Mouse (Mus musculus): ENCODE results near the gene Klf2. TPM values are rescaled to one million over a fixed set of nuclear protein-coding genes. Genes with fewer than 3 reads are reported as not detected.

The Klf2 gene
- polyA plus RNA-seq, 1 experiment from 2014 or later, result 6.9 TPM

- H3K4me3 ChIP-seq (ENCODE audit: low read depth, low read length), result no peak overlapping the region
- H3K9ac ChIP-seq (ENCODE audit: low read length), result no peak overlapping the region
- no peak overlapping the region for H3K27ac ChIP-seq (ENCODE audit: low read depth)
- no peaks in the 10 kb centered on the region for H3K27me3 ChIP-seq (replicated peaks; ENCODE audit: control insufficient read depth, insufficient read depth, low read length)
- ATAC-seq (replicated peaks; ENCODE audit: low FRiP score, low TSS enrichment, low read depth) (no peak), DNase-seq (ENCODE audit: low spot score) (no peak)
- 73% methylated on average over 7 of the region's 7 CpGs for WGBS
- no peaks in the 10 kb centered on the region for H3K9me3 ChIP-seq (ENCODE audit: control insufficient read depth, low read length)
- no peaks in the 10 kb centered on the region for H3K36me3 ChIP-seq (ENCODE audit: control insufficient read depth, insufficient read depth, low read length)
- no peaks in the 10 kb centered on the region for H3K4me1 ChIP-seq (replicated peaks; ENCODE audit: control insufficient read depth, insufficient read depth, low read length)
- H3K4me2 ChIP-seq (ENCODE audit: low read length), result no peak overlapping the region
These were observed 39.7 kb upstream of the Klf2 start for GRCm38 (mm10) chr8:72279151-72279550.

- no peak overlapping the region for H3K4me2 ChIP-seq (ENCODE audit: low read length)
- H3K27ac ChIP-seq (ENCODE audit: low read depth), result no peak overlapping the region
- H3K4me1 ChIP-seq (replicated peaks; ENCODE audit: control insufficient read depth, insufficient read depth, low read length), result no peaks in the 10 kb centered on the region
- no peaks in the 10 kb centered on the region for H3K9me3 ChIP-seq (ENCODE audit: control insufficient read depth, low read length)
- no peak for ATAC-seq (replicated peaks; ENCODE audit: low FRiP score, low TSS enrichment, low read depth)
- no peak for DNase-seq (ENCODE audit: low spot score)
- H3K27me3 ChIP-seq (replicated peaks; ENCODE audit: control insufficient read depth, insufficient read depth, low read length), result no peaks in the 10 kb centered on the region
- WGBS, result 36% methylated on average over 3 of the region's 3 CpGs
- H3K4me3 ChIP-seq (ENCODE audit: low read depth, low read length), result no peak overlapping the region
- no peaks in the 10 kb centered on the region for H3K36me3 ChIP-seq (ENCODE audit: control insufficient read depth, insufficient read depth, low read length)
- no peak overlapping the region for H3K9ac ChIP-seq (ENCODE audit: low read length)
These were observed 37.2 kb upstream of the Klf2 start for GRCm38 (mm10) chr8:72281634-72282033.

GRCm38 (mm10) chr8:72285285-72285684, 33.5 kb upstream of the Klf2 start:
- no peaks in the 10 kb centered on the region for H3K4me1 ChIP-seq (replicated peaks; ENCODE audit: control insufficient read depth, insufficient read depth, low read length)
- WGBS, result 52% methylated on average over 4 of the region's 4 CpGs
- DNase-seq (ENCODE audit: low spot score) (no peak), ATAC-seq (replicated peaks; ENCODE audit: low FRiP score, low TSS enrichment, low read depth) (no peak)
- no peaks in the 10 kb centered on the region for H3K27me3 ChIP-seq (replicated peaks; ENCODE audit: control insufficient read depth, insufficient read depth, low read length)
- no peak overlapping the region for H3K27ac ChIP-seq (ENCODE audit: low read depth)
- no peaks in the 10 kb centered on the region for H3K36me3 ChIP-seq (ENCODE audit: control insufficient read depth, insufficient read depth, low read length)
- no peak overlapping the region for H3K4me3 ChIP-seq (ENCODE audit: low read depth, low read length)
- no peak overlapping the region for H3K4me2 ChIP-seq (ENCODE audit: low read length)
- H3K9me3 ChIP-seq (ENCODE audit: control insufficient read depth, low read length), result no peaks in the 10 kb centered on the region
- no peak overlapping the region for H3K9ac ChIP-seq (ENCODE audit: low read length)

- H3K4me1 ChIP-seq (replicated peaks; ENCODE audit: control insufficient read depth, insufficient read depth, low read length), result no peaks in the 10 kb centered on the region
- ATAC-seq (replicated peaks; ENCODE audit: low FRiP score, low TSS enrichment, low read depth) (no peak), DNase-seq (ENCODE audit: low spot score) (no peak)
- no peak overlapping the region for H3K4me2 ChIP-seq (ENCODE audit: low read length)
- no peak overlapping the region for H3K27ac ChIP-seq (ENCODE audit: low read depth)
- no peaks in the 10 kb centered on the region for H3K9me3 ChIP-seq (ENCODE audit: control insufficient read depth, low read length)
- H3K36me3 ChIP-seq (ENCODE audit: control insufficient read depth, insufficient read depth, low read length), result no peaks in the 10 kb centered on the region
- no peak overlapping the region for H3K9ac ChIP-seq (ENCODE audit: low read length)
- no peaks in the 10 kb centered on the region for H3K27me3 ChIP-seq (replicated peaks; ENCODE audit: control insufficient read depth, insufficient read depth, low read length)
- no peak overlapping the region for H3K4me3 ChIP-seq (ENCODE audit: low read depth, low read length)
These were observed 29.8 kb upstream of the Klf2 start for GRCm38 (mm10) chr8:72289051-72289450.

GRCm38 (mm10) chr8:72291104-72291503, 27.7 kb upstream of the Klf2 start:
- no peak for DNase-seq (ENCODE audit: low spot score)
- peaks cover 7% of the 10 kb centered on the region; the same call in 1 of the 2 replicates for H3K4me1 ChIP-seq (replicated peaks; ENCODE audit: control insufficient read depth, insufficient read depth, low read length)
- H3K27me3 ChIP-seq (replicated peaks; ENCODE audit: control insufficient read depth, insufficient read depth, low read length), result no peaks in the 10 kb centered on the region
- H3K36me3 ChIP-seq (ENCODE audit: control insufficient read depth, insufficient read depth, low read length), result no peaks in the 10 kb centered on the region
- no peaks in the 10 kb centered on the region for H3K9me3 ChIP-seq (ENCODE audit: control insufficient read depth, low read length)
- ATAC-seq (replicated peaks; ENCODE audit: low FRiP score, low TSS enrichment, low read depth), result no peak
- no peak overlapping the region for H3K4me3 ChIP-seq (ENCODE audit: low read depth, low read length)
- H3K9ac ChIP-seq (ENCODE audit: low read length), result no peak overlapping the region
- no peak overlapping the region for H3K27ac ChIP-seq (ENCODE audit: low read depth)
- H3K4me2 ChIP-seq (ENCODE audit: low read length), result no peak overlapping the region
- 81% methylated on average over 2 of the region's 2 CpGs for WGBS

- Histone ChIP-seq H3K4me1 (replicated peaks; ENCODE audit: control insufficient read depth, insufficient read depth, low read length) (peaks cover 7% of the 10 kb centered on the region; the same call in 1 of the 2 replicates), H3K4me3 (ENCODE audit: low read depth, low read length) (no peak overlapping the region), H3K9me3 (ENCODE audit: control insufficient read depth, low read length) (no peaks in the 10 kb centered on the region), H3K9ac (ENCODE audit: low read length) (no peak overlapping the region), H3K27ac (ENCODE audit: low read depth) (no peak overlapping the region), H3K4me2 (ENCODE audit: low read length) (no peak overlapping the region), H3K36me3 (ENCODE audit: control insufficient read depth, insufficient read depth, low read length) (no peaks in the 10 kb centered on the region), H3K27me3 (replicated peaks; ENCODE audit: control insufficient read depth, insufficient read depth, low read length) (no peaks in the 10 kb centered on the region)
- no peak for DNase-seq (ENCODE audit: low spot score)
- ATAC-seq (replicated peaks; ENCODE audit: low FRiP score, low TSS enrichment, low read depth), result no peak
These were observed 25.5 kb upstream of the Klf2 start for GRCm38 (mm10) chr8:72293309-72293708.

- H3K9ac ChIP-seq (ENCODE audit: low read length), result no peak overlapping the region
- 77% methylated on average over 3 of the region's 3 CpGs for WGBS
- no peaks in the 10 kb centered on the region for H3K9me3 ChIP-seq (ENCODE audit: control insufficient read depth, low read length)
These were observed 23.7 kb upstream of the Klf2 start for GRCm38 (mm10) chr8:72295125-72295524.

GRCm38 (mm10) chr8:72295679-72296078, 23.2 kb upstream of the Klf2 start:
- Histone ChIP-seq H3K36me3 (ENCODE audit: control insufficient read depth, insufficient read depth, low read length) (no peaks in the 10 kb centered on the region), H3K4me1 (replicated peaks; ENCODE audit: control insufficient read depth, insufficient read depth, low read length) (peaks cover 7% of the 10 kb centered on the region; the same call in 1 of the 2 replicates), H3K27me3 (replicated peaks; ENCODE audit: control insufficient read depth, insufficient read depth, low read length) (no peaks in the 10 kb centered on the region), H3K9me3 (ENCODE audit: control insufficient read depth, low read length) (no peaks in the 10 kb centered on the region), H3K27ac (ENCODE audit: low read depth) (peak overlapping the region; percentile 70; the same call in 1 of the 2 replicates), H3K4me3 (ENCODE audit: low read depth, low read length) (no peak overlapping the region), H3K4me2 (ENCODE audit: low read length) (no peak overlapping the region), H3K9ac (ENCODE audit: low read length) (no peak overlapping the region)
- WGBS, result 26% methylated on average over 8 of the region's 8 CpGs
- peak; percentile 58 for DNase-seq (ENCODE audit: low spot score)
- peak; percentile 80 for ATAC-seq (replicated peaks; ENCODE audit: low FRiP score, low TSS enrichment, low read depth)

More at GRCm38 (mm10) chr8:72295125-72295524, 23.7 kb upstream of the Klf2 start:
- no peaks in the 10 kb centered on the region for H3K27me3 ChIP-seq (replicated peaks; ENCODE audit: control insufficient read depth, insufficient read depth, low read length)
- DNase-seq (ENCODE audit: low spot score) (no peak), ATAC-seq (replicated peaks; ENCODE audit: low FRiP score, low TSS enrichment, low read depth) (no peak)
- H3K27ac ChIP-seq (ENCODE audit: low read depth), result peak overlapping the region; percentile 70
- peaks cover 7% of the 10 kb centered on the region; the same call in 1 of the 2 replicates for H3K4me1 ChIP-seq (replicated peaks; ENCODE audit: control insufficient read depth, insufficient read depth, low read length)
- no peaks in the 10 kb centered on the region for H3K36me3 ChIP-seq (ENCODE audit: control insufficient read depth, insufficient read depth, low read length)
- H3K4me3 ChIP-seq (ENCODE audit: low read depth, low read length), result no peak overlapping the region
- H3K4me2 ChIP-seq (ENCODE audit: low read length), result no peak overlapping the region

- DNase-seq (ENCODE audit: low spot score) (no peak), ATAC-seq (replicated peaks; ENCODE audit: low FRiP score, low TSS enrichment, low read depth) (no peak)
- no peak overlapping the region for H3K9ac ChIP-seq (ENCODE audit: low read length)
- no peaks in the 10 kb centered on the region for H3K36me3 ChIP-seq (ENCODE audit: control insufficient read depth, insufficient read depth, low read length)
- H3K27ac ChIP-seq (ENCODE audit: low read depth), result no peak overlapping the region; the same call in 1 of the 2 replicates
- H3K4me1 ChIP-seq (replicated peaks; ENCODE audit: control insufficient read depth, insufficient read depth, low read length), result peaks cover 7% of the 10 kb centered on the region; the same call in 1 of the 2 replicates
- H3K9me3 ChIP-seq (ENCODE audit: control insufficient read depth, low read length), result no peaks in the 10 kb centered on the region
- H3K4me2 ChIP-seq (ENCODE audit: low read length), result no peak overlapping the region
- no peaks in the 10 kb centered on the region for H3K27me3 ChIP-seq (replicated peaks; ENCODE audit: control insufficient read depth, insufficient read depth, low read length)
- H3K4me3 ChIP-seq (ENCODE audit: low read depth, low read length), result no peak overlapping the region
- WGBS, result 88% methylated on average over 8 of the region's 8 CpGs
These were observed 22.3 kb upstream of the Klf2 start for GRCm38 (mm10) chr8:72296561-72296960.
